Mouse (Mus musculus) hematopoietic stem cell, adult 5-6 weeks (primary cell): ENCODE measurements at regions not wholly inside any gene's neighbourhood (a gene's known extent, or its start where the extent isn't known, plus 50 kb on each side); places are given as distances from the start of the nearest gene placed in this dataset.

Experiments
- ATAC-seq, 2 experiments: fragments of 125-278 bp in 1 of 2; replicated peaks in 1 of 2; 2 replicates each; pipeline ENCODE4 v1.8.0; 2016 to 2017; ENCODE audit warnings: inconsistent platforms in 2 of 2, mild to moderate bottlenecking in 2 of 2, moderate number of reproducible peaks in 2 of 2, low read depth in 1 of 2, moderate TSS enrichment in 1 of 2; ENCODE audit not compliant: low FRiP score in 2 of 2, poor library complexity in 2 of 2, severe bottlenecking in 2 of 2, insufficient read depth in 1 of 2, low TSS enrichment in 1 of 2

DNA sequence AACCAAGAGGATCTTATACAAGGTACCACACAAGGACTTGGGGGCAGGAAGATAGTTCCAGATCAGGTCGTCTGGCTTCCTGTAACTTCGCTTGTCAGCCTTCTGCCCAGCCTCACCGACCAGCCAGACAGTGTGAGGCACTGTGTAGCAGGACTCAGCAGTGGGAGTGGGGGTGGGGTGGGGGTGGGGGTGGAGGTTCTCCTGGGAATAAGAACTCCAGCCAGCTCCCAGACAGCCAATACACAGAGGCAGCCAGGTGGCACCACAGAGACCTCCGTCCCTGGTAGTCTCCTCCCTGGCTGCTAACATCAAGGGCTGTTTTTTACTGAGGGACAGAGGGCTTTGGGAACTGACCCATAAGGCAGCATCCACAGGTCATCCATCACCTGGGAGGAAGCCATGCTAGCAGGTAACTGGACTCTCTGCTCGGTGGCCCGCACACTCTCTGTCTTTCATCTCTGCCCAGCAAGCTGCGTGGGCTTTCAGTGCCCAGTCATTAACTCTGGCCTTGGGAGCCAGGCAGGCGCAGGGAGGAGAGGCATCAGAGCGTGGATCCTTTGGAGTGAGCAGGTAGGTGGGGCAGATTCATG is 60.3 kb upstream of the Wnt4 start:
- ATAC-seq, result no peak

DNA sequence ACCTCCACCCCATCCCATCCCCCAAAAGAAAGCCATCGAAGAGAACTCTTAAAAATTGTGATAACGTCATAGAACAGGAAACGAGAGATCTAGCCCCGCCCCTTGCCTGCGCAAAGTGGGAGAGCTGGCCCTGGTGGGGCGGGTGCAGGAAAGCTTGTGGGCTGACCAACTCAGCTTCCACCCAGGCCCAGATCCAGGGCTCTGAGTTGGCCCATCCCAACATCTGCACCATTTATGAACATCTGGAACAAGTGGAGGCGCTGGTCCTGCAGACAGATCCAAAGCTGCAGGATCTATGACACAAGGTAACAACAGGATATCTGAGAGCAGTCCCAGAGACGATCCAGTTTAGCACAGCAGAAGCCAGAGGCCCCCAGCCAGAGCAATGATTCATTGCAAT is 62.7 kb upstream of the Wnt4 start:
- no peak for ATAC-seq

DNA sequence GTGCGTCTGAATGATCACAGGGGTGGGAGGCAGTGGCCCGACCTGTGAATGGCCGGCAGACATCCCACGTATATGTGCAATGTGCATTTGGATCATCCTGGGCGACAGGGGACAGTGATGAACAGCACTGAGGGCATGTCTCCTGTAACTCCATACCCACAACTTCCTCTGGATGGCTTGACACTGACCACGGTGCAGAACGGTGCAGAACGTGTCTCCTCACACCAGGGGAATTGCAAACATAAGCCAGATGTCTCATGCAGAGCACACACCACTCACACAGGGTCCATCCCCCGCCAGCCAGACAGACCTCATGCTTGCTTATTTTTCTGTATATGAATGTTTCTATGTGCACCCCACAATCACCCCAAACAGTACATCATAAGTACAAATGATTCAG is 64.4 kb upstream of the Wnt4 start:
- ATAC-seq, result no peak

DNA sequence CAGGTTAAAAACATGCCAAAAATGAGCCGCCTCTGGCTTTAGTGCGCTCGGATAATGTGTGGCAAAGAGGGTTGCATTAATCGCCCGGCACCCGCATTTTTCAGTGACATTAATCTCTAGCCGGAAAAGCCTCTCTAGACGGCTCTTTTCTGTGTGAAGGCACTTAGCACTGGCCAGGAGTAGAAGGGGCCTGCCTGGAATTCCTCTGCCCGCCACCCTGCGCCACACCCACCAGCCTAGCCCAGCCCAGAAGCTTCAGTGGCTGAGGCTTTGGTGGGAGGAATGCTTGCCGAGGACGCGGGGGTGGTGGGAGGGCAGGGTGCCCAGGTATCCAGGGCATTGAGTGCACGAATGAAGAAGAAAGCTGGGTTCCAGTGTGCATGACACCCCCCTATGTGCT is 65.2 kb upstream of the Wnt4 start:
- no peak for ATAC-seq

DNA sequence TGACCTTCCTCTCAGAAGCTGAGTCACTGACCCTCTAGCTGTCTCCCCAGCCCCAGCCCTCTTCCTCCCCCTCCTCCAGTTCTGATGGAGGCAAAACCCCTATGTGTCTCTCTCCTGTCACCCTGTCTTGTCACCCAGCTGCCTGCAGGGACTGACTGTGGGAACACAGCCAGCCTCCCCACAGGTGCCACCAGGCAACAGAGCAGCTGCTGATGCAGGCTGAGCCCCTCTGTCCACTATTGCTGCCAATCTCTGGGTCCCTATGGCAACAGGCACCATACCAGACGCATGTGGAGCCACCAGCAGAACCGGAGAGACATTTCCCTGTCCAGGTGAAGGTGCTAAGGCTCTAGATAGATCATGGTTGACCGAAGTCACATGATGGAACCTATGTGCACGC is 66.0 kb upstream of the Wnt4 start:
- no peak for ATAC-seq

DNA sequence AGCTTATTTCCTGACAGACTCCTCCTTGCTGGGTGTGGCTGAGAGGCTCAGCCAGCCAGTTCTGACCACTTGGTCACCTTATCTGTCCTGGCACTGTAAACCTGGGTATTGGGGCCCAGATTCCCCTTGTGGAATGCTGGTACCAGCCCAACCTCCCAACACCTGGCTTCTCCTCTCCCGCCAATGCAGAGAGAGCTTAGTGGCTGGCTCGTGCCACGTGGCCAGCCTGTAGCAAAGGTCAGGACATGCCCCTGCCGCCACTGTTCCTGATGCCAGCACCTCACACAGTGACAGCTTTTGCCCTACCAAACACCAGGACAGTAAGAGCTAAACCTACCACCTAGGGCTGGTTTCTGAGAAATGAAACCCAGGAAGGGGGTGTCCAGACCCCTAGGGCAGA is 66.8 kb upstream of the Wnt4 start:
- no peak for ATAC-seq

DNA sequence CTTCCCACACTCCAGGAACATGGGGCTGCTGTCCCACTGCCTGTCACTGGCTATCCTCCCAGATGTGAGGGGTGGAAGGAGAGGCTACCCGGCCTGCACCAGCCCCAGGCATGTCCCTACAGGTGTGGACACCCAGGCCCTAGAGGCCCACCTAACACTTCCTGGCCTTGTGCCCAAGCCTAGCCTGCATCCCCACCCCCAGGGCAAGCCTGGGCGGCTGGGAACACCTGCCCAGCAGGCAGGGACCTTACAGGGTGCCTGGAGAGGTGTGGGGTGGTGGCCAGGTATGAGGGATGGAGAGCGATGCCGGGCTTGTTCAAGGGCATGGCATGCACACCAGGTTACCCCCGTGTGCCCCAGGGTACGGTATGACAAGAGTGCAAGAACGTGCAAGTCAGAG is 76.3 kb upstream of the Wnt4 start:
- ATAC-seq, result no peak

DNA sequence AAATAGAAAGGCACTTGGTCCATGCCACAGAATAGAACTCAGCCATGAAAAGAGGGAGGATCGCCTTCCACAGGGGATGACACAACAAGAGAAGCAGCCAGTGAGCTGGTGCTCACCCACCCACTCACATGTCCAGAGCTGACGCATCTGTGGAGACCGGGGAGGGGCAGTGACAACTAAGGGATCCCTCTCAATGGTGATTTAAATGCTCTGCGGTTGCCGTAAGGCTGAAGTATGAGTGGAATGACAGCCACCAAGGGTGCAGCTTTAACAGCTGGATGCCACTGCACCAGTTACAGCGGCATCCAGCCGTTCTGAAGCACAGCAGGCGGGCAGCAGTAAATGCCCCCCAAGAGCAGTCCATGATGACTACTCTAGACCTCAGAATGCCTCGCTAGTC is 76.9 kb upstream of the Wnt4 start:
- no peak for ATAC-seq

DNA sequence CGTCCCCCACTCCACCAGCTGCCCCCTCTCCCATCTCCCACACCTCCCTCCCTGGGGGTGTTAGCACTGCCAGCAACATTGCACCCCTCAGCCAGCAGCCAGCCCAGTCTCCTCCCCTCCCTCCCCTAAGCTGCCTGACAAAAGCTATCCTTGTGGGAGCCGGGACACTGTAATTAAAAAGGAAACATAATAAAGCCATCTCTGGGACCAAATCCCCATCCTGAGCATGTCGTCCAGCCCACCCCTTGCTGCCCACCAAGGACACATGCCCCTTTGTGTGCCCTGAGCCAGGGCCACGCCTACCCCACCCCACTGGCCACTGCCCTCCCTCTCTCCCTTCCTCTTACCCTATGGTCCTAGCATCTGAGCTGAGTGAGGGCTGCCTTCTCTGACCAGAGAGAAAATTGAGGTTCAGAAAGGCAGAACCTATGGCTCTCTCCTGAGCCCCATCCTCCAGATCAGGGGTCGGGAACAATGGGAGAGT is 80.8 kb upstream of the Wnt4 start:
- no peak for ATAC-seq

DNA sequence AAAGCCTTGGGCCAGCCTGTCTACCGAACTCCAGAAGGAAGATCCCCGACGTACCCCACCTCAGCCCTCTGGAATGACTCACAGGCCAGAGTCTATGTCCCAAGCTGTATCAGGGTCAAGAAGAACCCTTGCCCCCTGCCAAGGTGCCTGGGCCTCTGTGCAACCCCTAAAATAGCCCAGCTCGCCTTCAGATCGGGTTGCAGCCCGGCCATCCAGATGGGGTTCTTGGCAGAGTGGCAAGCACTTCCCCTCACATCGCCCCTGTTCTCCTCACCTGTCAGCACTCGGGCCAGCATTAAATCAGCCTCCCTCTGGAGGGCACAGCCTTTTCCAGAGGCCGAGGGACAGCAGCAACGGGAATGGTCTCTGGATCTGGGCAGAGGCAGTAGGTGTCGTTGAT is 83.2 kb upstream of the Wnt4 start:
- no peak for ATAC-seq

DNA sequence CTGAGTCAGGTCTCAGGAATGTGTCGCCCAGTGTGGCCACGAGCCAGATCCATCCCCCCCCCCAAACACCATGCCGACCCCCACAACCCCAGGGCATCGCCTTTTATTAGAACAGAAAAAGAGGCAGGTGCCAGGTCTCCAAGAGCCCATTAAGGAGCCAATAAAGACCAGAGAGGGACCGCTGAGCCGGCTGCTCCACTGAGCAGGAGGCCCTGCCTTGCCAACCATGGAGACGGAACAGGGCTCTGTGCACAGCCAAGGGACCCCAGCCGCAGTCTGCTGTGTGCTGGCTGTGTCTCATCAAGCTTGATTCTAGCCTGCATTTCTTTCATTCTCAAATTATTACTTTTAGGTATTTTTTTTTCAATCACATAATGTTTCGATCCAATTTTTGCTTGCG is 86.7 kb upstream of the Wnt4 start:
- no peak for ATAC-seq

DNA sequence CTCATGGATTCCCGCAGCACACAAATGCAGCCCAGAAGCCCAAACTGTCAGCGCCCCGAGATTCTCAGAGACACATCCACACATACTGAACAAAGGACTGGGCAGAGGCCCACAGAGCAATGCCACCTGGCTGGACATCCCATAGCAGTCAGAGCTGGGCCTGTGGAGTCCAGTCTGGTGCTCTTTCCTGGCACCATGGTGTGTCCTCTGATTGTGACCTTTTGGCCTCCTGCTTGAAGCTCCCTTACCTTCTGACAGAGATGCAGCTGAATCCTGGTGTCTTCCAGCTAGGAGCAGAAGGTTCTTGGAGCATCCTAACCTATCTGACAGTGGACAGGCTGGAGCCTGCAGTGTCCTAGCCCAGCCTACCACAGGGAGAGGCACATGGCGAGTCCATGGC is 87.5 kb upstream of the Wnt4 start:
- ATAC-seq, result no peak

DNA sequence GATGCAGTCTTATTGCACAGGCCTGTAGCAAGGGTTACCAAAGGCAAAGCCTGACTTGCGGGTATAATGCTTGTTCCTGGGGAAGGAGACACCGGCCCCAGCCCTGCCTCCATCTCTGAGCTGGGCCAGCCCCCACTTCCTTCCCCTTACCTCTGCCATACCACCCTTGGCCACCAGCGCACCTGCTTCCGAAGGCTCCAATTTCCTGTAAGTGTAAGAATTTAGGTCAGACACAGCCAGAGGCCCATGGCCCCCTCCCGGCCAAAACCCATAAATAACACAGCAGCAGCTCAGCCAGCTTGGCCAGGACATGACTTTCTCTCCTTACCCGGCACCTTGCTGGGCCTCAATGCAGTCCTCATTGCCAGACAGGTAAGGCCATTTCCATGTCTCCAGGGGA is 88.2 kb upstream of the Wnt4 start:
- ATAC-seq, result peak; percentile 96 to 99

DNA sequence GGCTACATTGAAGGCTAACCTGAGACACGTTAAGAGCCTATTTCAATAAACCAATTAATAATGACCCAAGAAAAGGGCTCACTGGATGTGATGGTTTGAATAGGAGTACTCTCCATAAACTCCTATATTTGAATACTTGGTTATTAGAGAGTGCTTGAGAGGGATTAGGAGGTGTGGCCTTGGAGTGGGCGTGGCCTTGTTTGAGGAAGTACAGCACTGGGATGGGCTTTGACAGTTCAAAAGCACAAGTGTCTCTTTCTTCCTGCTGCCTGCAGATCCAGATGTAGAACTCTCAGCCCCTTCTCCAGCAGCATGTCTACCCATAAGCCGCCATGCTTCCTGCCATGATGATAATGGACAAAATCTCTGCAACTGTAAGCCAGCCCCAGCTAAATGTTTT is 89.7 kb upstream of the Wnt4 start:
- no peak for ATAC-seq

DNA sequence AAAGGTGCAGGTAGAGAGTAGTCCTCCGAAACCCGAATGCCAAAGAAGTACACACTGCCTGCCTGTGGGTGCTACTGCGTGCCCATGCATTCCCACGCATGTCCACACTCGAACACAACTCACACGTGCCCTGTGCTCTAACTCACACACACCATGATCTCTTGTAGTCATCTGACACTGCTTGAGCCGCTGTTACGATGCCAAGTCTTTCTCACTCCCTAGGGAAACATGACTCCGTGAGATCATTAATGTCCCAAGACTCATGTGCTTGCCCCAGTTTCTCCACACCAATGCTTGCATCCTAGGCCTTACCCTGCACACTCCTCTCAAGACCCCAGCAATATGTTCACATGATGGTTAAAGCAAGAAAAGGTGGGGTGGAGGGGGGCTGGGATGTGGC is 90.2 kb upstream of the Wnt4 start:
- no peak for ATAC-seq

DNA sequence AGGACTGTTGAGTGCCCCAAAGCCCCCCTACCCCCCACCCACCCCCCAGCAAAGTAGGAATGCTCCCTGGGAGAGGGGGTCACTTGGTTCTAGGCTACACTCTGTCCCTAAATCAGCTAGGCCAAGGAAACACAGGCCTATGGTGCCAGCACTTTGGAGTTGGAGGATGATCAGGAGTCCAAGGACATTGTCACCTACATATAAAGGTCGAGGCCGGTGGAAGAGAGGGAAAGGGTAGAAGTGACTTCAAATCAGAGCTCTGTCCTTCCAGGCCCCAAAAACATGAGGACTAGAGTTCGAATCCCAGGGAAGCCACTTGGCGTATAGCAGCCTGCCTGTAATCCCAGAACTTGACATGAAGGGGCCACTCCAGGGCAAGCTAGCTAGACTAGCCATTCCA is 92.3 kb upstream of the Wnt4 start:
- ATAC-seq, result no peak

DNA sequence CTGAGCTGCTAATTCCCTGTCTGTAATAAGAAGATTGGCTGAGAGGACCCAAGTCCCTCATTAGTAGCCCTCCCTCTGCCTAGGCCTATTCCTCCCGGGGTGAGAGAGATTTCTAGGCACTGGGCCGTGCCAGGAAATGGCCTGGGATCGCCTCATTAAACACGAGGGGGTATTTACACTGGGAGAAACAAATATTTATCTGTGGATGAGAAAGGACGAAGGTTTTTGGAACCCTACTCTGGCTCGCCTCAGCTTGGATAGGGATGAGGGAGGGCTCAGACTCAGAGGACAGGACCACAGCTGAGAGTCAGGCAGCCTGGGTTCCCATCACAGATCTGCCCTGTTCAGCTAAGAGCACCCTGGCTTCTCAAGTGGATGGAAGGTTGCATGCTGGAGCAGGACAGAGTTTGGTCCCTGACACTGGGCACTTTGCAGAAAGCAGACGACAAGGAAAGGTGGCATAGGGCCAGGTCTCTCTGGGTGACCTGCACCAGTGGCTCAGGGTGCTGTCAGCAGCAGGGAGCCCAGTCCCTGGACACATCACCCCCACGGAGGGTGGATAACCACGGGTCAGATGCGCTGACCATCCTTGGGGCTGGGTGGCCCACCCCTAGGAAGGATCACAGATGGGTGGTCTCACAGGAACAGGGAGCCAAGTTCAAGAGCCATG is 94.0 kb upstream of the Wnt4 start:
- ATAC-seq, result no peak

DNA sequence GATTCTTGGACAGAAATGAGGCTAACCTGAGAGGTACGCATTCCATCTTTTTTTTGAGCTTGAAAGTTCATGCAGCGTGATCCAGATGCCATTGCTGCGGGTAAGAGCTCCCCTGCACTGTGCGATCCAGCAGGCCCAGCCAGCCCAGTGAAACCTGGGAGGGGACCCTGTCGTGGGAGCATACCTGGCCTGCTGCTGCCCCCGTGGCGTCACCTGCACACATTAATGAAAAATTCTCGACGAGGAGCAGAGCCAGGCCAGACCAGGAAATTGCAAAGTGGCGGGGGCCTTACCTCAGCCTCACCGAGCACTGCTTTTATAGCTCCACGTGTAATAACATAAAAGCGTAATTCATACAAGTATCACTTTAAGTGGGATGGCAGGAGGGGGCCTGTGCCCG is 94.7 kb upstream of the Wnt4 start:
- no peak for ATAC-seq

DNA sequence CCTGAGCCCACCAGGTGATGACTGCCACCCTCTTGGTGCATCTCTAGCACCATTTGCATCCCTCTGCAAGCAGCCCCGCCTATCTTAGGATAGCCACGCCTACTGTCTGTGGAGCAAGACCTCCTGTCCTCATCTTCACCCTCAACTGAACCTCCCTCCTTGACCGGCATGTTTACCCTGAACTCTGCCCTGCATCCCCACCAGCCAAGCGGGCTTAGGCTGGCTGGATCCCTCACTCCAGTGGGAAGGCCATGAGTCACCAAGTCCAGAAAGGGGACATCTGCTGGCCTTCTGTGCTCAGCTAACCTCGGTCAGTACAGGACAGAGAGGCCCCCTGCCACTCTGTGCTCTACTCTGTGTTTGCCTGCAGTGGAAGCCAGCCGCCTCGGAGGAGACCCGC is 96.0 kb upstream of the Wnt4 start:
- no peak for ATAC-seq
